Mouse (Mus musculus) intestine, embryonic 14.5 days (tissue): ENCODE measurements around the gene Dmap1. TPM values are rescaled to one million over a fixed set of nuclear protein-coding genes. Genes with fewer than 3 reads are reported as not detected.

Experiments used
- ATAC-seq: fragments of 200-750 bp; cut with Nextera tagmentation; replicated peaks from 2 replicates; pipeline ENCODE4 v1.8.0; 2017; ENCODE audit warnings: low read depth, moderate number of reproducible peaks, moderate TSS enrichment, moderate library complexity; ENCODE audit not compliant: low FRiP score, low TSS enrichment
- DNase-seq: peaks from one replicate; pipeline ENCODE4 v3.0.0-alpha.2; 2018; ENCODE audit warnings: low spot score
- H3K27ac ChIP-seq: fragments of 300-500 bp; sonication (generic); 2 replicates; pipeline ENCODE4 v1.5.1; 2014; ENCODE audit warnings: low read depth, mild to moderate bottlenecking, control low read depth
- H3K27me3 ChIP-seq: fragments of 300-500 bp; sonication (generic); replicated peaks from 2 replicates; pipeline ENCODE4 v1.6.1; 2014; ENCODE audit warnings: low read length, control low read depth; ENCODE audit not compliant: control insufficient read depth, insufficient read depth
- H3K36me3 ChIP-seq: fragments of 300-500 bp; sonication (generic); 2 replicates; pipeline ENCODE4 v1.6.1; 2014; ENCODE audit warnings: low read length, control low read depth; ENCODE audit not compliant: control insufficient read depth, insufficient read depth
- H3K4me1 ChIP-seq: fragments of 300-500 bp; sonication (generic); replicated peaks from 2 replicates; pipeline ENCODE4 v1.6.1; 2014; ENCODE audit warnings: low read length, control low read depth, mixed read lengths; ENCODE audit not compliant: control insufficient read depth, insufficient read depth
- H3K4me2 ChIP-seq: fragments of 300-500 bp; sonication (generic); 2 replicates; pipeline ENCODE4 v1.6.1; 2014; ENCODE audit warnings: low read length
- H3K4me3 ChIP-seq: fragments of 300-500 bp; sonication (generic); 2 replicates; pipeline ENCODE4 v1.5.1; 2014; ENCODE audit warnings: low read depth, low read length, control low read depth, mixed read lengths
- H3K9ac ChIP-seq: fragments of 300-500 bp; sonication (generic); 2 replicates; pipeline ENCODE4 v1.6.1; 2014; ENCODE audit warnings: mild to moderate bottlenecking, low read length
- H3K9me3 ChIP-seq: fragments of 300-500 bp; sonication (generic); 2 replicates; pipeline ENCODE4 v1.6.1; 2016; ENCODE audit warnings: low read length, control low read depth; ENCODE audit not compliant: control insufficient read depth
- WGBS: fragments of 180-500 bp; shearing (Covaris S2); extraction: QIAGEN DNeasy Blood & Tissue Kit; methylation state at CpG from one replicate; pipeline ENCODE4 v1.1.7; 2014; 5-methylcytosine and 5-hydroxymethylcytosine counted together
- polyA plus RNA-seq: library from polyadenylated mRNA; unstranded; fragments of >200 nt; fragmentation: Nextera tagmentation; extraction: Ambion mirVana; gene quantifications from 2 replicates; pipeline ENCODE4 v1.2.1, GENCODE M21; 2014

Dmap1 gene
- polyA plus RNA-seq, 1 experiment from 2014 or later = 58.7 TPM

DNA sequence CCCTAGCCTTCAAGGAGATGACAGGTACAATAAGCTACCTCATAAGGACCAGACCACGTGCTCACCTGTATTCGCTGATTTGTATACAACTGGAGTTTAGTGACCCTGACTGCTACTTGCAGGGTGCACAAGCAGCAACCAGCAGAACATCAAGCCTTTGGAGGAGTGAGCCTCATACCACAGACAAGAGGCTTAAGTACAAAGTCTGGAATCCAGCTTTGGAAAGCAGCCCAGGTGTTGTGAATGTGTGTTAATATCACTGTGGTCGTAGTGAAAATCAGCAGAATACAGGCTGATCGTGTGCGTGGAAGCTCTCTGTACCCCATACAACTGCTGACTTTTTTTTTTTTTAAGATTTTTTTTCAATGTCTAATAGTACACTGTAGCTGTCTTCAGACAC lies 22.1 kb downstream of the Dmap1 start:
- no peak for DNase-seq
- Histone ChIP-seq H3K4me2 (no peak overlapping the region), H3K9ac (no peak overlapping the region), H3K27me3 (no peaks in the 10 kb centered on the region), H3K4me1 (0 out of 2 replicates have a peak, but pooled peaks cover 16% of the 10 kb centered on the region), H3K9me3 (no peaks in the 10 kb centered on the region), H3K4me3 (no peak overlapping the region), H3K27ac (no peak overlapping the region), H3K36me3 (peaks cover 10% of the 10 kb centered on the region; the same call in 1 of the 2 replicates)
- ATAC-seq = no peak
- 79% methylated on average over 5 of the region's 5 CpGs for WGBS

DNA sequence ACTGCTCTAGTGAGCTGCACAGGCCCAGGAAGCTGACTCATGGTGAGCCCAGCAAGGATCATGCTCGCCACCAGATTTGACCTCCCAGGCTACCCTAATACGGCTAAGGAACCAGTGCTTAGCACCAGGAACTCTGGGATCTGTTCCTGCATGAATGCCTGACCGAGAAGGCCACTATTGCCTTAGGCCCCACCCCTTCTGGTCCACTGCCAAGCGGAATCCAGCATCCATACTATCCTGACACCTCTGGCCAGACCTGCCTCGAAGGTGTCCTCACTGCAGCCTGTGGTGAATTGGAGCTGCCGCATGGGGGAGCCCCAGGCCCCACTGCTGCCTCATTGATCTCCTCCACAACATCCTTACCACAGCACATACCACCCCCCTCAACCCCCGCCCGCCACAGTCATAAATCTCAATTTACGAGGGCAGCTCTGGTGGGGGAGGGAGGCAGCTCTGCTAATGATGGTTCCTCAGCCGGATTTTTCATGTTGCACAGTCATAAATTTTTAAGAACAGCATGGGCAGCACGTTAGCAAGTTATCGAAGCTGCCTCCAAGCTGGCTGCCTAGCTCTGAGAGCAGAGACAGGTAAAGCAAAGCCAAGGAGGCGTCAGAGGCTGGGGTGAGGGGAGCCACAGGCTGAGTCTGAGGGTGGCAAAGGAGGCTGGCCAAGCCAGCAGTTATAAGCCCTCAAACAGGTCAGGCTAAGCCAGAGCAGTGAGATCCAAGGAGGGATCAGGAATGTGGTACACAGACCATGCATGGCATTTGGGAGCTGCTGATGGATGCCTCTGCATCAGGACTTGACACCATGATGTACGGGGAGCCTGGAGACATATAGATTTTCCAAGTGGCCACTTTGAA lies 23.3 kb downstream of the Dmap1 start:
- Histone ChIP-seq H3K27me3 (no peaks in the 10 kb centered on the region), H3K4me3 (no peak overlapping the region), H3K36me3 (peaks cover 10% of the 10 kb centered on the region; the same call in 1 of the 2 replicates), H3K9me3 (no peaks in the 10 kb centered on the region), H3K4me2 (no peak overlapping the region), H3K27ac (no peak overlapping the region), H3K4me1 (peaks cover 26% of the 10 kb centered on the region; the same call in 1 of the 2 replicates), H3K9ac (no peak overlapping the region)
- WGBS = 24% methylated on average over 14 of the region's 14 CpGs
- DNase-seq = peak; percentile 75
- ATAC-seq = peak; percentile 87

DNA sequence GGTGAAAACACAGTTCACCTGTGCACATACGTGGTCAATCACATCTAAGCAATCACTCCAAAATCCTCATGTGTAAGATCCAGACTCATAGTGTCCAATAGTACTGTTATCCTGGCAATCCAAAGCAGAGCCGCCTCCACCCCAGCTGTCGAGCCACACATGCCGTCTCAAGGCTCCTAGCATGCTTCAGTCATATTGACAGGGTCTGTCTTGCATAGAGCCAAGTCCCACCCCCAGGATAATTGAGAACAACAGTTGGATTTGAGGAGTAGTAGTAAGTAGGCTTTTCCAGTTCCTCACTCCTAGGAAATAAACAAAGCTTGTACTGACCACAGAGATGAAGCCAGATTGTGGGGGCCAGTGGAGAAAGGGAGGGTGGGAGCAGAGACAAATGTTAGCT lies 24.4 kb downstream of the Dmap1 start:
- Histone ChIP-seq H3K27ac (no peak overlapping the region), H3K36me3 (peaks cover 10% of the 10 kb centered on the region; the same call in 1 of the 2 replicates), H3K4me3 (no peak overlapping the region), H3K9me3 (no peaks in the 10 kb centered on the region), H3K4me2 (no peak overlapping the region), H3K27me3 (no peaks in the 10 kb centered on the region), H3K9ac (no peak overlapping the region), H3K4me1 (peaks cover 26% of the 10 kb centered on the region; the same call in 1 of the 2 replicates)
- DNase-seq (no peak), ATAC-seq (no peak)
- WGBS = 73% methylated on average over 4 of the region's 4 CpGs

DNA sequence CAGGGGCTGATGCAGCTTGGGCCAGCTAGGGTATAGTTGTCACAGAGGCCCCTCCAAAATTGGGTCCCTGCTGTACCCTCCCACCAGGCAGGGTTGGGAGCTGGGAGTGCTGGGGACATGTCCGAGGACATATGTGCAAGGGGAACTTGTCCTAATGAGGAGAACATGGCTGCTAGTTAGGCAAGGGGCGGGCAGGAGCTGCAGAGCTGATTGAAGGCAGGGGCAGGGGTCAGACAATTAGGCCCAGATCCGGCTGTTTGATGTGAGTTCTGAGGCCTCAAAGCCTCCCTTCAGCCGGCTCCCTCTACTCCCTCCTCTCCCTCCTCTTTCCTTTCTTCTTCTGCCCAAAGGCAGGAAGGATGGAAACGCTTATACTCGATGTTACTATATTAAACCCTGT lies 25.1 kb downstream of the Dmap1 start:
- DNase-seq (no peak), ATAC-seq (no peak)
- Histone ChIP-seq H3K4me2 (no peak overlapping the region), H3K27ac (no peak overlapping the region), H3K27me3 (no peaks in the 10 kb centered on the region), H3K4me3 (no peak overlapping the region), H3K4me1 (peaks cover 26% of the 10 kb centered on the region; the same call in 1 of the 2 replicates), H3K36me3 (peaks cover 8% of the 10 kb centered on the region; the same call in 1 of the 2 replicates), H3K9ac (no peak overlapping the region), H3K9me3 (no peaks in the 10 kb centered on the region)
- 63% methylated on average over 6 of the region's 6 CpGs for WGBS

DNA sequence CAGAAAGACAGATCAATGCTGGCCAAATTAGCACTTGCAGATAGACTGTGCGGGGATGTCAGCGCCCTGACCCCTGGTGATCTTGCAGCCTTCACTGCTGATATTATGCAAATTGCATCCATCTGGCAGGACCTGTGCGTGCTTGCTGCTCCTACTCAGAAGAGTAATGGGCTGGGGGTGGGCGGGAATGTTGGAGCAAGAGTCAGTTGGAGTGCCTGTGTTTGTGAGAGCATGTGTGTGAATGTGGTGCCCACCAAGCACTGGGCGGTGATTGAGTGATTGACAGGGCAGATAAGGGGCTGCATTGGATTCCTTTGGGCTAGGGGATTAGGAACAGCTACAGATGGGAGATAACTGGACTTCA lies 26.6 kb downstream of the Dmap1 start:
- H3K4me1 ChIP-seq = peaks cover 26% of the 10 kb centered on the region; the same call in 1 of the 2 replicates
- no peaks in the 10 kb centered on the region for H3K36me3 ChIP-seq
- DNase-seq = no peak
- H3K27ac ChIP-seq = no peak overlapping the region
- no peaks in the 10 kb centered on the region for H3K9me3 ChIP-seq
- H3K27me3 ChIP-seq = no peaks in the 10 kb centered on the region
- H3K4me3 ChIP-seq = no peak overlapping the region
- no peak for ATAC-seq
- 52% methylated on average over 5 of the region's 5 CpGs for WGBS
- H3K9ac ChIP-seq = no peak overlapping the region
- H3K4me2 ChIP-seq = no peak overlapping the region

DNA sequence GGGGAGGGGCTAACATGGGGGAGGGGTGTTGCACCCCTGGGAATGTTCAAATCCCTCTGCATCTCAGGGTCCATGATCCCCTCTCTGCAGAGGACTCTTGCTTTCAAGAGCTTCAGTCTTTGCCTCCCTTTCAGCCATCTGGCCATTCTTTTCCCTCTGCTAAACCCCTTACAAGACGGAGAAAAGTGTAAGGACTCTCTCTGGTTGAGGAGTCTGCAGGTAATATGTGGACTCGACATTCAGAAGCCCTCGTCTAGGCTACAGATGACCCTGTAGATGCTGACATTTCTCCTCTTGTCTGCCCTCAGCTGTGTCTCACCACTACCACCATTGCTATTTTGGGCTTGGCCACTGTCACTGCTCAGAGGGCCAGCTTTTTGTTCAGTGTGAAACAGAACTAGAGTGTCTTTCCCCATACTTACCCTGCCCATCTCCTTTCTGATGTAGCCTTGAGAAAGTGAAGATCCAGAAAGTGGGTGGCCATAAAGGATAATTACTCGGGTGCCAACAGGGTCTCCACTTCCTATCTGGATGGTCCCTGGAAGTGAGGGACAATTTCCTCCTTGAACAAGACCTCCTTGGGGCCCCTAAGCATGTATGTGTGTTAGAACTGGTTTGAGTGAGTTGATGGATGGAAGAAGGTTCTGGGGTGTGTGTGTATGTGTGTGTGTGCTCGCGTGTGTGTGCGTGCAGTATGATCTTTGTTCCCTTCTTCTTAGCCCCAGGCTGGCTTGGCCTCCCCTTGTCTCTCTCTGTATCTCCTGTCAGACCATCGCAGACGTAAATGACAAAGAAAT lies 27.2 kb downstream of the Dmap1 start:
- ATAC-seq = no peak
- Histone ChIP-seq H3K4me2 (no peak overlapping the region), H3K36me3 (peaks cover 5% of the 10 kb centered on the region; the same call in 1 of the 2 replicates), H3K27me3 (no peaks in the 10 kb centered on the region), H3K4me1 (peaks cover 26% of the 10 kb centered on the region; the same call in 1 of the 2 replicates), H3K9ac (no peak overlapping the region), H3K4me3 (no peak overlapping the region), H3K9me3 (no peaks in the 10 kb centered on the region), H3K27ac (no peak overlapping the region)
- DNase-seq = no peak
- 66% methylated on average over 9 of the region's 9 CpGs for WGBS

DNA sequence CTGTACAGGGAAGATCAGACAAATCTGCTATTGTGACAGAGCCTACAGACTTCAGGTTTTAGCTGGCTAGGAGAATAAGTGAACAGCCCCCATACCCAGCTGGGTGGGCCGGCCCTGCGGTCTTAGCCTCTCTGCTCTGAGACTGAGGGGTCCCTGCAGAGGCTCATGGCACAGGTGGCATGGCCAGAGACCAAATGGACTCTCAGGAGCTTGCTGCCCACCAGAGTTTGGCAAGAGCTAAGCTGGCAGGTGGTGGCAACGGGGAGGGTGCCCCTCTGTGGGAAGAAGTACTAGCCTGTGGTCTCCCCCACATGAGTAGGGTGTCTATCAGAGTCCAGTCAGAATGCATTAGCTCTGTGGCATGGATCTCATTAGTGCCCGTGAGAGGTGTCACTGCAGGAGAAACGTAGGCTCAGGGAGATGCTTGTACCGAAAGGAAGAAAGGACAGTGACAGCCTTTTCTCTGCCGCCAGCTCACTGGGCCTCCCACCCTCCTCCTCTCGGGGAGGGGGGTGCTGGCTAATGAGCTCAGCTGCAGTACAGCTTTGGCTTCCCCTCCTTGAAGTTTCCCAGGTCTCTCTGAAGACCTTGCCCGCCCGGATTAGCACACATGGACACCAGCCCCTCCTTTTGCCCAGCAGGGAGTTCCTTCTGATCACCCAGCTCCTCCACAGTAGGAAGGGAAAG lies 27.9 kb downstream of the Dmap1 start:
- Histone ChIP-seq H3K4me3 (no peak overlapping the region), H3K36me3 (peaks cover 9% of the 10 kb centered on the region; the same call in 1 of the 2 replicates), H3K9me3 (no peaks in the 10 kb centered on the region), H3K27me3 (no peaks in the 10 kb centered on the region), H3K27ac (no peak overlapping the region), H3K9ac (no peak overlapping the region), H3K4me2 (no peak overlapping the region), H3K4me1 (peaks cover 26% of the 10 kb centered on the region; the same call in 1 of the 2 replicates)
- DNase-seq = no peak
- no peak for ATAC-seq
- 32% methylated on average over 10 of the region's 10 CpGs for WGBS

DNA sequence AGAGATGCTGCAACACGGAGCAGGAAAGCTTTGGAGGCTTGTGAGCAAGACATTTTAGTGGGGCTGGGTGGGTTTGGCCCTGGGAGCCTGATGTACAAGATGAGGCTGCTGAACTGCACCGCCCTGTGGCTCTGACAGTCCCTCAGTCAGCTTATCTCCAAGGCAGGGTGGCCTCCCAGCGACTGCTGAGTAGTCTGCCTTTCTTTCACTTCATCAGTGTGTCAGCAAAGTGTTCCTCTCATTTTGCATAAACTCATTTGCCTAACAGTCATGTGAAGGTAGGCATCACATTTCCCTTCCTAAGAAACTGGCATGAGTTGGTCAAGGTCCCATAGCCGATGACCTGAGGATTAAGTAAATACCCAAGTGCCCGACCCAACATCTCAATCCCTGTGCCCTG lies 29.3 kb downstream of the Dmap1 start:
- Histone ChIP-seq H3K27me3 (no peaks in the 10 kb centered on the region), H3K4me2 (no peak overlapping the region), H3K9me3 (no peaks in the 10 kb centered on the region), H3K27ac (no peak overlapping the region), H3K36me3 (peaks cover 14% of the 10 kb centered on the region), H3K4me3 (no peak overlapping the region), H3K9ac (no peak overlapping the region), H3K4me1 (peaks cover 13% of the 10 kb centered on the region; the same call in 1 of the 2 replicates)
- WGBS = 58% methylated on average over 5 of the region's 5 CpGs
- ATAC-seq (no peak), DNase-seq (no peak)
